Mouse (Mus musculus) cerebellum, postnatal 4 days (tissue): ENCODE data around the gene Vmn1r200.
"Not testable (repeated sequence)": the region's sequence is repeated elsewhere in the genome, so short reads cannot be mapped to it uniquely, and the experiment has no call there.

Experiments
- DNase-seq, 2 experiments: peaks; one replicate each; pipeline ENCODE4 v3.0.0; 2022; ENCODE audit warnings: low spot score in 2 of 2, mixed read lengths in 1 of 2

The Vmn1r200 gene

GRCm38 (mm10) chr13:22390073-22390472 lies at the start of gene Vmn1r200:
Gene Vmn1r200 (plus strand): TSS chr13:22390373.
- DNase-seq = no peak

- DNase-seq = no peak
Measured at GRCm38 (mm10) chr13:22350064-22350463, 40.1 kb upstream of the Vmn1r200 start, which contains the start of gene Vmn1r198. Gene Vmn1r198 (plus strand): TSS chr13:22350364.

- no peak for DNase-seq
Measured at GRCm38 (mm10) chr13:22350813-22351212, 39.4 kb upstream of the Vmn1r200 start.

- no peak for DNase-seq
Measured at GRCm38 (mm10) chr13:22379518-22379917, 10.7 kb upstream of the Vmn1r200 start, which contains the start of gene Vmn1r199. Gene Vmn1r199 (plus strand): TSS chr13:22379818.

GRCm38 (mm10) chr13:22381128-22381527 lies 9.0 kb upstream of the Vmn1r200 start:
- not testable (repeated sequence) for DNase-seq

- DNase-seq = no peak
Measured at GRCm38 (mm10) chr13:22383401-22383800, 6.8 kb upstream of the Vmn1r200 start.

GRCm38 (mm10) chr13:22387050-22387449 lies 3.1 kb upstream of the Vmn1r200 start:
- no peak for DNase-seq

- DNase-seq = no peak
Measured at GRCm38 (mm10) chr13:22402978-22403377, 12.8 kb downstream of the Vmn1r200 start.
